Mouse (Mus musculus) liver, adult (tissue): ENCODE results near the gene Atp6v0a4.

Experiments
- GATA4 ChIP-seq: IDR thresholded peaks from 2 replicates; pipeline ENCODE4 v1.6.1; 2014; ENCODE audit warnings: mild to moderate bottlenecking, low read length; ENCODE audit not compliant: insufficient replicate concordance

Atp6v0a4 gene

GRCm38 (mm10) chr6:38021406-38021805, 103.0 kb downstream of the Atp6v0a4 start:
- TF ChIP-seq GATA4, result no peak

GRCm38 (mm10) chr6:38012829-38013228, 111.6 kb downstream of the Atp6v0a4 start:
- no peak for TF ChIP-seq GATA4

- no peak for TF ChIP-seq GATA4
Observed at GRCm38 (mm10) chr6:38007459-38007858, 116.9 kb downstream of the Atp6v0a4 start.
